Comparison of ENCODE assay signal across 8 mouse cellular contexts in the genomic region with DNA sequence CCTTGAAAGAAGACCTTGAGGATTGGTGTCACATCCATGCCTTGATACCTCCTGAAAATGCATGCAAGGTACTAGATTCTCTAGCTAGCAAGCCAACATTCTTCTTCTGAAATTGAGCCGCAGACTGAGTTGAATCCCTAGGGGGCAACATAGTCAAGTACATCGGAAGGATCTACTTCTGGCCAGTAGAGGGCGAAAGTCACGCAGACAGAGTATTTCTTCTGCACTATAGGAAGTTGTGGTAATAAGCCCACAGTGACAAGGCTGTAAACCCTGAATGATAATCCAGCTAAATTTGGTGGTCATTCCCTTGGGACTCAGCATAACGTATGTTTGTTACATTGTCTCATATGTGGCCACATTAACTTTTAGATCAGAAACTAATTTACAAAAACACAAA. TPM values are rescaled to one million over a fixed set of nuclear protein-coding genes. Genes with fewer than 3 reads are reported as not detected.
A peak's percentile ranks its signal among the peaks of the same experiment; 100 is the strongest.
DNase-seq lines count a peak whose midpoint lies in the region; ATAC-seq and TF ChIP-seq lines count a peak whose summit lies in the region.

No protein-coding gene starts in this region.

- WGBS in embryonic facial prominence, embryonic 13.5 days = 3% methylated on average over 5 of the region's 5 CpGs
- 2% methylated on average over 5 of the region's 5 CpGs for WGBS in heart, embryonic 15.5 days
- 1% methylated on average over 5 of the region's 5 CpGs for WGBS in kidney, postnatal 0 days
- WGBS in liver, adult 2 months = 2% methylated on average over 5 of the region's 5 CpGs
- 7% methylated on average over 5 of the region's 5 CpGs for WGBS in neural tube, embryonic 11.5 days
- WGBS in stomach, postnatal 0 days = 3% methylated on average over 5 of the region's 5 CpGs

- no peaks in the 10 kb centered on the region for H3K9me3 ChIP-seq in embryonic facial prominence, embryonic 13.5 days
- no peaks in the 10 kb centered on the region for H3K9me3 ChIP-seq in heart, embryonic 15.5 days (replicated peaks)
- no peaks in the 10 kb centered on the region for H3K9me3 ChIP-seq in kidney, postnatal 0 days (replicated peaks; ENCODE audit: low read length)
- H3K9me3 ChIP-seq in neural tube, embryonic 11.5 days (ENCODE audit: control insufficient read depth, low read length) = no peaks in the 10 kb centered on the region
- no peaks in the 10 kb centered on the region for H3K9me3 ChIP-seq in stomach, postnatal 0 days (ENCODE audit: control insufficient read depth, low read length)

- H3K4me2 ChIP-seq in embryonic facial prominence, embryonic 13.5 days = no peak overlapping the region
- no peak overlapping the region for H3K4me2 ChIP-seq in heart, embryonic 15.5 days
- H3K4me2 ChIP-seq in kidney, postnatal 0 days (ENCODE audit: low read length) = no peak overlapping the region
- no peak overlapping the region for H3K4me2 ChIP-seq in neural tube, embryonic 11.5 days (ENCODE audit: low read depth)
- H3K4me2 ChIP-seq in stomach, postnatal 0 days (replicated peaks; ENCODE audit: low read depth) = no peak overlapping the region

- TF ChIP-seq CTCF in kidney, postnatal 0 days (IDR thresholded peaks at IDR 0.05; ENCODE audit: low read depth) = peak; percentile 100
- peak; percentile 61 for TF ChIP-seq CTCF in liver, adult 2 months (IDR thresholded peaks at IDR 0.05; ENCODE audit: low read depth, low read length)
- peak; percentile 100 for TF ChIP-seq CTCF in stomach, postnatal 0 days (IDR thresholded peaks at IDR 0.05; ENCODE audit: low read depth)

- DNase-seq in CD4-positive helper T cell, adult 2 months (ENCODE audit: low read depth, low spot score) = peak; percentile 84
- peak; percentile 82 for DNase-seq in adrenal gland, postnatal 14 days
- DNase-seq in kidney, postnatal 0 days (ENCODE audit: low spot score) = peak; percentile 97
- DNase-seq in liver, adult 2 months (ENCODE audit: extremely low read depth, low read depth, low spot score) = peak; percentile 80
- peak; percentile 74 for DNase-seq in neural tube, embryonic 11.5 days (ENCODE audit: low spot score)
- peak; percentile 71 for DNase-seq in stomach, postnatal 0 days (ENCODE audit: low spot score)

- no peak overlapping the region for H3K27ac ChIP-seq in embryonic facial prominence, embryonic 13.5 days
- no peak overlapping the region for H3K27ac ChIP-seq in heart, embryonic 15.5 days
- H3K27ac ChIP-seq in kidney, postnatal 0 days = no peak overlapping the region
- no peak overlapping the region for H3K27ac ChIP-seq in liver, adult 2 months (replicated peaks; ENCODE audit: insufficient read depth, low read depth, low read length)
- H3K27ac ChIP-seq in neural tube, embryonic 11.5 days (ENCODE audit: low read depth, low read length) = no peak overlapping the region
- no peak overlapping the region for H3K27ac ChIP-seq in stomach, postnatal 0 days (replicated peaks)

- TF ChIP-seq POLR2A in liver, adult 2 months (IDR thresholded peaks at IDR 0.05; ENCODE audit: extremely low read depth, insufficient read depth, low read length) = no peak

- H3K79me2 ChIP-seq in liver, adult 2 months (ENCODE audit: control insufficient read depth, insufficient read depth, low read length) = no peaks in the 10 kb centered on the region

- H3K9ac ChIP-seq in embryonic facial prominence, embryonic 13.5 days = no peak overlapping the region
- H3K9ac ChIP-seq in heart, embryonic 15.5 days = no peak overlapping the region
- H3K9ac ChIP-seq in kidney, postnatal 0 days (ENCODE audit: low read depth, low read length) = no peak overlapping the region
- H3K9ac ChIP-seq in liver, adult 2 months (ENCODE audit: low read depth, low read length) = no peak overlapping the region
- H3K9ac ChIP-seq in neural tube, embryonic 11.5 days (ENCODE audit: low read length) = no peak overlapping the region
- H3K9ac ChIP-seq in stomach, postnatal 0 days (ENCODE audit: low read length) = no peak overlapping the region

- 0 out of 2 replicates have a peak, but pooled peaks have one; percentile 52 for ATAC-seq in embryonic facial prominence, embryonic 13.5 days (ENCODE audit: insufficient number of reproducible peaks, insufficient read depth, low FRiP score, low TSS enrichment, low read depth)
- peak; percentile 53; the same call in 1 of the 2 replicates for ATAC-seq in heart, embryonic 15.5 days (replicated peaks; ENCODE audit: insufficient number of reproducible peaks, insufficient read depth, low FRiP score, low read depth)
- ATAC-seq in kidney, postnatal 0 days (replicated peaks; ENCODE audit: low FRiP score, low read depth) = peak; percentile 70; the same call in 1 of the 2 replicates
- peak; percentile 69; the same call in 1 of the 2 replicates for ATAC-seq in neural tube, embryonic 11.5 days (ENCODE audit: insufficient read depth, low FRiP score, low TSS enrichment)
- ATAC-seq in stomach, postnatal 0 days (ENCODE audit: low FRiP score, low TSS enrichment) = peak; percentile 72

- H3K4me1 ChIP-seq in embryonic facial prominence, embryonic 13.5 days = peaks cover 11% of the 10 kb centered on the region
- peaks cover 25% of the 10 kb centered on the region for H3K4me1 ChIP-seq in heart, embryonic 15.5 days (replicated peaks)
- peaks cover 8% of the 10 kb centered on the region; the same call in 1 of the 2 replicates for H3K4me1 ChIP-seq in kidney, postnatal 0 days (replicated peaks; ENCODE audit: insufficient read depth, low read length)
- H3K4me1 ChIP-seq in liver, adult 2 months (ENCODE audit: control insufficient read depth, insufficient read depth, low read length) = no peaks in the 10 kb centered on the region
- no peaks in the 10 kb centered on the region for H3K4me1 ChIP-seq in neural tube, embryonic 11.5 days (ENCODE audit: control insufficient read depth, insufficient read depth, low read length)
- H3K4me1 ChIP-seq in stomach, postnatal 0 days (replicated peaks; ENCODE audit: control insufficient read depth, insufficient read depth) = no peaks in the 10 kb centered on the region

- TF ChIP-seq EP300 in stomach, postnatal 0 days (optimal IDR thresholded peaks at IDR 0.05) = no peak

- H3K27me3 ChIP-seq in embryonic facial prominence, embryonic 13.5 days = peaks cover 5% of the 10 kb centered on the region; the same call in 1 of the 2 replicates
- no peaks in the 10 kb centered on the region for H3K27me3 ChIP-seq in heart, embryonic 15.5 days
- no peaks in the 10 kb centered on the region for H3K27me3 ChIP-seq in kidney, postnatal 0 days (ENCODE audit: insufficient read depth, low read length)
- H3K27me3 ChIP-seq in liver, adult 2 months (ENCODE audit: control insufficient read depth, insufficient read depth, low read length) = no peaks in the 10 kb centered on the region
- H3K27me3 ChIP-seq in neural tube, embryonic 11.5 days (ENCODE audit: control insufficient read depth, insufficient read depth, low read length) = no peaks in the 10 kb centered on the region
- H3K27me3 ChIP-seq in stomach, postnatal 0 days (ENCODE audit: control insufficient read depth, insufficient read depth, low read length) = no peaks in the 10 kb centered on the region

- H3K36me3 ChIP-seq in embryonic facial prominence, embryonic 13.5 days = no peaks in the 10 kb centered on the region
- H3K36me3 ChIP-seq in heart, embryonic 15.5 days = no peaks in the 10 kb centered on the region
- H3K36me3 ChIP-seq in kidney, postnatal 0 days (ENCODE audit: insufficient read depth, low read length) = no peaks in the 10 kb centered on the region
- no peaks in the 10 kb centered on the region for H3K36me3 ChIP-seq in liver, adult 2 months (ENCODE audit: control insufficient read depth, insufficient read depth, low read length)
- H3K36me3 ChIP-seq in neural tube, embryonic 11.5 days (ENCODE audit: control insufficient read depth, insufficient read depth, low read length) = no peaks in the 10 kb centered on the region
- H3K36me3 ChIP-seq in stomach, postnatal 0 days (ENCODE audit: control insufficient read depth, insufficient read depth, low read length) = no peaks in the 10 kb centered on the region

- H3K4me3 ChIP-seq in embryonic facial prominence, embryonic 13.5 days = no peak overlapping the region
- H3K4me3 ChIP-seq in heart, embryonic 15.5 days = no peak overlapping the region
- H3K4me3 ChIP-seq in kidney, postnatal 0 days (replicated peaks; ENCODE audit: low read depth, low read length) = no peak overlapping the region
- no peak overlapping the region for H3K4me3 ChIP-seq in liver, adult 2 months (ENCODE audit: insufficient read depth, low read depth, low read length)
- no peak overlapping the region for H3K4me3 ChIP-seq in neural tube, embryonic 11.5 days (ENCODE audit: low read depth, low read length)
- no peak overlapping the region for H3K4me3 ChIP-seq in stomach, postnatal 0 days (ENCODE audit: low read depth, low read length)

RNA-seq across cellular contexts. Expression of gene Snx9, which starts 45.3 kb away (rescaled TPM):
- 48.4 and 49.2 TPM in 2 replicates for total RNA-seq in adrenal gland, postnatal 14 days (2021)
- polyA plus RNA-seq in embryonic facial prominence, embryonic 13.5 days (2015; fragmentation: Nextera tagmentation; extraction: Ambion mirVana) = 22.9 and 23.4 TPM in 2 replicates
- 21.1 and 22.2 TPM in 2 replicates for polyA plus RNA-seq in heart, embryonic 15.5 days (2015; fragmentation: Nextera tagmentation; extraction: Ambion mirVana)
- polyA plus RNA-seq in kidney, postnatal 0 days (2015; fragmentation: Nextera tagmentation; extraction: Ambion mirVana) = 41.7 and 41.9 TPM in 2 replicates
- total RNA-seq in liver, adult 2 months (2014; rRNA removed) = 26.8 and 30.5 TPM in 2 replicates
- 19.7 and 22.2 TPM in 2 replicates for polyA plus RNA-seq in liver, adult 2 months (2012; rRNA removed)
- polyA plus RNA-seq in neural tube, embryonic 11.5 days (2014; fragmentation: Nextera tagmentation; extraction: Ambion mirVana) = 22.9 and 23.1 TPM in 2 replicates
- polyA plus RNA-seq in stomach, postnatal 0 days (2015; fragmentation: Nextera tagmentation; extraction: Ambion mirVana) = 34.8 and 36.3 TPM in 2 replicates
